Mouse (Mus musculus) stomach, postnatal 0 days (tissue): ENCODE measurements at regions not wholly inside any gene's neighbourhood (a gene's known extent, or its start where the extent isn't known, plus 50 kb on each side); places are given as distances from the start of the nearest gene placed in this dataset.

Experiments used
- CTCF ChIP-seq: IDR thresholded peaks from 2 replicates; pipeline ENCODE4 v1.5.1; 2016; ENCODE audit warnings: antibody characterized with exemption, low read depth, mild to moderate bottlenecking, moderate library complexity
- EP300 ChIP-seq: optimal IDR thresholded peaks from 2 replicates; pipeline ENCODE3; 2016; ENCODE audit warnings: antibody characterized with exemption

DNA sequence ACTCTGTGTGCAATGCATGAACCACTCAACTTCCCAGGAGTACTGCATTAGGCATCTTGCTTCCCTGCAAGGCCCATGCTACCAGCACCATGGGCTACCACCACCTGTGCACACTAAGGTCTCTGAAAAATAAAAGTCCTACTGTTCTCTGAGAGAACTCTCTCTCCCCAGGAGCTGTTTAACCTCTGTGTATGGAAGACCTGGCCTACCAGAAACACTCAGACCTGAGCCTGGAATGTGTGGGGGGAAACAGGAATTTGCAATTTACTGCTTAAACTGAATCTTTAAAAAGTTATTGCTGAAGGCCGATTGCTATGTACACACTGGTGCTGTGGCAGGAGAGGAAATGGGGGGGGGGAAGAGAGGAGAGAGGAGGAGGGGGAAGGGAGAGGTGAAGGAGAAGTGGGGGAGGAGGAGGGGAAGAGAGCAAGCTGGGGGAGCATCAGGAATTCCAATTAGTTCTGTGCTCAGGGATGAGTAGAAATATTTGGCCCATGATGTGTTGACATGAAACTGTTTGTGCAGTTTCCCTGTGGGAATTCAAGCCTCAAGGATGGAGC lies 860.4 kb upstream of the Lrrc6 start:
- no peak for TF ChIP-seq CTCF
- no peak for TF ChIP-seq EP300
